Mouse (Mus musculus) CH12.LX (cell line): Measurements from ENCODE around the gene Creb3.

Experiments used
- BHLHE40 ChIP-seq: IDR thresholded peaks from 2 replicates; pipeline ENCODE4 v1.6.1; 2011; ENCODE audit warnings: mild to moderate bottlenecking, low read depth, low read length, improper control_type of control experiment
- CHD1 ChIP-seq: IDR thresholded peaks from 2 replicates; pipeline ENCODE4 v1.6.1; 2012; ENCODE audit warnings: low read depth, low read length, improper control_type of control experiment, inconsistent platforms
- CTCF ChIP-seq, 2 experiments: IDR thresholded peaks in 1 of 2; conservative IDR thresholded peaks in 1 of 2; 2 replicates each; pipeline ENCODE4 v1.5.1; 2011 to 2012; ENCODE audit warnings: low read depth in 2 of 2, low read length in 2 of 2, improper control_type of control experiment in 1 of 2, inconsistent platforms in 1 of 2, mild to moderate bottlenecking in 1 of 2, moderate library complexity in 1 of 2
- E2F4 ChIP-seq: IDR thresholded peaks from 2 replicates; pipeline ENCODE4 v1.6.1; 2011; ENCODE audit warnings: low read depth, low read length, improper control_type of control experiment; ENCODE audit not compliant: insufficient replicate concordance
- EP300 ChIP-seq: IDR thresholded peaks from 2 replicates; pipeline ENCODE4 v1.6.1; 2011; ENCODE audit warnings: low read length, improper control_type of control experiment
- HCFC1 ChIP-seq: IDR thresholded peaks from 2 replicates; pipeline ENCODE4 v1.6.1; 2012; ENCODE audit warnings: low read depth, mild to moderate bottlenecking, inconsistent platforms, low read length, improper control_type of control experiment
- MAX ChIP-seq: IDR thresholded peaks from 2 replicates; pipeline ENCODE4 v1.6.1; 2011; ENCODE audit warnings: low read length, improper control_type of control experiment
- MEF2A ChIP-seq: IDR thresholded peaks from 2 replicates; pipeline ENCODE4 v1.6.1; 2014; ENCODE audit warnings: low read depth, mild to moderate bottlenecking, inconsistent platforms, low read length, improper control_type of control experiment, borderline replicate concordance
- NELFE ChIP-seq: IDR thresholded peaks from 2 replicates; pipeline ENCODE4 v1.6.1; 2011; ENCODE audit warnings: low read depth, low read length, improper control_type of control experiment
- POLR2A ChIP-seq: IDR thresholded peaks from 2 replicates; pipeline ENCODE4 v1.6.1; 2011; ENCODE audit warnings: low read depth, mild to moderate bottlenecking, improper control_type of control experiment, low read length
- RCOR1 ChIP-seq: conservative IDR thresholded peaks from 2 replicates; pipeline ENCODE4 v1.6.1; 2012; ENCODE audit warnings: low read depth, mild to moderate bottlenecking, inconsistent platforms, low read length, improper control_type of control experiment
- TBP ChIP-seq: conservative IDR thresholded peaks from 2 replicates; pipeline ENCODE4 v1.6.1; 2011; ENCODE audit warnings: low read depth, low read length, improper control_type of control experiment
- ZNF384 ChIP-seq: IDR thresholded peaks from 2 replicates; pipeline ENCODE4 v1.6.1; 2012; ENCODE audit warnings: low read depth, low read length, improper control_type of control experiment, inconsistent platforms

- TF ChIP-seq TBP (no peak), CTCF (conservative IDR thresholded peaks at IDR 0.05 in 1 of 2, IDR thresholded peaks at IDR 0.05 in 1 of 2; ENCODE audit: low read depth in 2 of 2, low read length in 2 of 2) (peak in 1 of 2 experiments; percentile 52; a peak in 2 of 4 replicates), BHLHE40 (peak; percentile 60; the same call in 1 of the 2 replicates), MAX (peak; percentile 36; the same call in 1 of the 2 replicates), NELFE (peak; percentile 80), EP300 (no peak), POLR2A (peak; percentile 75), RCOR1 (peak; percentile 48; the same call in 1 of the 2 replicates), E2F4 (peak; percentile 79; the same call in 1 of the 2 replicates), MEF2A (peak; percentile 65; the same call in 1 of the 2 replicates), ZNF384 (peak; percentile 88), HCFC1 (peak; percentile 91), CHD1 (0 out of 2 replicates have a peak, but pooled peaks have one; percentile 47)
Measured at GRCm38 (mm10) chr4:43561997-43562768, at the start of gene Creb3, which contains the start of gene Tln1.
